Mouse (Mus musculus) cerebellum, postnatal 4 days (tissue): ENCODE measurements around the gene Arhgap24.
A peak's percentile ranks its signal among the peaks of the same experiment; 100 is the strongest.

Experiments used
- DNase-seq, 2 experiments: peaks; one replicate each; pipeline ENCODE4 v3.0.0; 2022; ENCODE audit warnings: low spot score in 2 of 2, mixed read lengths in 1 of 2

The Arhgap24 gene

GRCm38 (mm10) chr5:102670731-102671345, 189.6 kb downstream of the Arhgap24 start:
- no peak for DNase-seq

- no peak for DNase-seq
Measured at GRCm38 (mm10) chr5:102675326-102675725, 194.1 kb downstream of the Arhgap24 start.

GRCm38 (mm10) chr5:102677176-102677575, 196.0 kb downstream of the Arhgap24 start:
- no peak for DNase-seq

- no peak for DNase-seq
Measured at GRCm38 (mm10) chr5:102687673-102688072, 206.5 kb downstream of the Arhgap24 start.

GRCm38 (mm10) chr5:102692487-102692886, 211.3 kb downstream of the Arhgap24 start:
- DNase-seq = peak; percentile 39 to 63

GRCm38 (mm10) chr5:102693192-102693591, 212.0 kb downstream of the Arhgap24 start:
- no peak for DNase-seq

- no peak for DNase-seq
Measured at GRCm38 (mm10) chr5:102693871-102694270, 212.7 kb downstream of the Arhgap24 start.

GRCm38 (mm10) chr5:102697784-102698183, 216.6 kb downstream of the Arhgap24 start:
- DNase-seq = no peak

- no peak for DNase-seq
Measured at GRCm38 (mm10) chr5:102698396-102698795, 217.2 kb downstream of the Arhgap24 start.

GRCm38 (mm10) chr5:102698891-102699290, 217.7 kb downstream of the Arhgap24 start:
- DNase-seq = no peak

- DNase-seq = no peak
Measured at GRCm38 (mm10) chr5:102702581-102702980, 221.4 kb downstream of the Arhgap24 start.

- DNase-seq = peak; percentile 51 to 76
Measured at GRCm38 (mm10) chr5:102703325-102704099, 222.3 kb downstream of the Arhgap24 start.

- no peak for DNase-seq
Measured at GRCm38 (mm10) chr5:102705170-102705569, 224.0 kb downstream of the Arhgap24 start.

GRCm38 (mm10) chr5:102710336-102710735, 229.1 kb downstream of the Arhgap24 start:
- no peak for DNase-seq

- no peak for DNase-seq
Measured at GRCm38 (mm10) chr5:102719368-102719972, 238.3 kb downstream of the Arhgap24 start.

GRCm38 (mm10) chr5:102723558-102723957, 242.4 kb downstream of the Arhgap24 start:
- DNase-seq = no peak

GRCm38 (mm10) chr5:102724813-102725348, 243.7 kb downstream of the Arhgap24 start:
- no peak for DNase-seq

- DNase-seq = no peak
Measured at GRCm38 (mm10) chr5:102725365-102725764, 244.2 kb downstream of the Arhgap24 start.

- no peak for DNase-seq
Measured at GRCm38 (mm10) chr5:102726985-102727384, 245.8 kb downstream of the Arhgap24 start.

GRCm38 (mm10) chr5:102728531-102728930, 247.3 kb downstream of the Arhgap24 start:
- DNase-seq = no peak

- DNase-seq = no peak
Measured at GRCm38 (mm10) chr5:102729476-102729875, 248.3 kb downstream of the Arhgap24 start.

- DNase-seq = no peak
Measured at GRCm38 (mm10) chr5:102736131-102736530, 254.9 kb downstream of the Arhgap24 start.
